Mouse (Mus musculus): ENCODE data around the gene Fam184a.

Fam184a gene

GRCm38 (mm10) chr10:53750955-53751652, at the start of gene Fam184a:
Gene Fam184a (minus strand): TSS chr10:53751123.
- DNase-seq, result peak; percentile 60

- no peak for DNase-seq
These were observed 45.3 kb upstream of the Fam184a start for GRCm38 (mm10) chr10:53796258-53796581.

DNA sequence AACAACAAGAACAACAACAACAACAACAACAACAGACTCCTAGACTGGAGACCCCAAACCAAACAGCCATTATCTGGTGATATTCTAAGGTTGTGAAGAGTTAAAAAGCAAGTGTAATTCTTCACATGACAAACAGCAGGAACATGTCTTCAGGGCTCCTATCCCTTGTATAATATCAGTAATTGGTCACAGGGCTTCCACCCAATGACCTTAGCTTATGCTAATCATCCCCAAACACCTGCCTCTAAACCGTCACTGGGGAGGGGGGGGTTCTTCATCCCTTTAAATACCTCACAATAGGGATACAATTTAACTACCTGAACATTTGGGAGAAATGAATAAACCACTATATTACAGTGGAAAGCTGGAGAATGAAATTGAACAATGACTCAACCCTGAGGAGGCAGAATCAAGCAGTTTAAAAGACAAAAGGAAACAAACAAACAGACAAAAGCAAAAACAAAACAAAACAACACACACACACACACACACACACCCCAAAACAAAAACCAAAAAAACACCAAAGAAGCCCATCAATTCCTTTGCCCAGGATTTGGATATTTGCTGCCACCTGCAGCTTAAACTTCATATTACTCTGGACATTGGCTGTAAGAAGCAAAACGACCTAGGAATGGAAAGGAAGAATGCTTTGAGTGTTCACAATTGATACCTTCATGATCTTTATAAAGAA, 44.8 kb upstream of the Fam184a start:
- peak; percentile 24 for DNase-seq

DNA sequence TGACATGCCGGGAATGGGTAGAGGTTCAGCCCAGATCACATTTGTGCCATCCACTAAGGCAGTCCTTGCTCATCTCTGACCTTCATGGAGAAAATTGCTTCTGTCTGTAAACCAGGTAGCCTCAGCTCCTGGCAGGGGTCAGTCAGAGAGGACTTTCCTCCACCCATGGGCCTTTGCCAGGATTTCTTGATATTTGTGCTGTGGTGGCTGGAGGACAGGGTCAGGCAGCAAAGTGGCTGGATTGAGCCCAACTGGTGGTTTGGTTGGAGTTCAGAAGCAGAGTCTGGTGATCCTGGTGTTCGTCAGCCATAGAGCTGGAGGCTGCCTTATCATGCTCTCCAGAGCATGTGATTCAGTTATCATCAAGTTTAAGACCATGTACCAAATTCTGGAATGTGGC, 40.4 kb upstream of the Fam184a start:
- DNase-seq, result no peak

DNA sequence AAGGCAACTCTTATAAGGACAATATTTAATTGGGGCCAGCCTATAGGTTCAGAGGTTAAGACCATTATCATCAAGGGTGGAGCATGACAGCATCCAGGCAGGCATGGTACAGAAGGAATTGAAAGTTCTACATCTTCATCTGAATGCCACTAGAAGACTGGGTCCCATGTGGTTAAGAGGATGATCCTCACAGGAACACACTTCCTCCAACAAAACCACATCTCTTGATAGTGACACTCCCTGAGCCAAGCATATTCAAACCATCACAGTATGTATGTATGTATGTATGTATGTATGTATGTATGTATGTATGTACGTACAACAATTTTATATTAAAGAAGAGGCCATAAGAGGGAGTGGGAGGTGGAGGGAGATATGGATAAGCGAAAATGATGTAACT, 25.7 kb upstream of the Fam184a start:
- no peak for DNase-seq

DNA sequence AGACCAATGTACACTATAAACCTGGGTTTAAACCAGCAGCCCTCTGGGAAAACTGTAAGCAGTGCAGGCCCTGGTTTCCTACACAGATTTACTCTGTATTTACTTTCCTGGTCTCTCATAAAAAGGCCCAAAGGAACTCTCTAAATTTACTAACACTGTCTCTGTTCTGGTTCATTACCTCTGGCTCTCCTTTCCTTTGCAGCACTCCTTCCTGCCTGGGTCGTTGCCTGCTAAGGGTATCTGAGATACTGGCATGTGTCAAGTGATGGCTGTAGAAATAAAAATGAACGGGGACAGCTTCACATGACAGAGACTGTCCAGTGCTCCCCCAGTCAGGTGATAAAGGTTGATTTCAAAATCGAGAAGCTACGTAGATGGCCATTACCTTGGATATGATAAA, 21.8 kb upstream of the Fam184a start:
- DNase-seq, result no peak

DNA sequence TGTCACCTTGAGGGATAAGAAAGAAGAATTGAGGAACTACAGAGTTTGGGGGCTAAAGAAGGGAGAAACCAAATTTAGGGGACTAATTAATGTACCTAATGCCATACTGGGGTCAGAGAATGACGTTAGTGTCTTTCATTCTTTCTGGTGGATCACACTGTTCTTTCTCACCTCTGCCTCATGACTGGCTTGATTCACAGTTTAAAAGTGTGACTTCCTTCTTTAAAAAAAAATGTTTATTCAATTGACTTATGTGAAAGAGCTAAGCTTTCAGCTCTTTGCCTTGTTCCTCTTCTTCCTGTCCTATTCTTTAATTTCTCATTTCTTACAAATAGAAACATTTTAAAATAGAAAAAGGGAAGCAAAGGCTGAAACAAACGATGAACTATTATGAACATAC, 20.6 kb upstream of the Fam184a start:
- DNase-seq, result no peak

DNA sequence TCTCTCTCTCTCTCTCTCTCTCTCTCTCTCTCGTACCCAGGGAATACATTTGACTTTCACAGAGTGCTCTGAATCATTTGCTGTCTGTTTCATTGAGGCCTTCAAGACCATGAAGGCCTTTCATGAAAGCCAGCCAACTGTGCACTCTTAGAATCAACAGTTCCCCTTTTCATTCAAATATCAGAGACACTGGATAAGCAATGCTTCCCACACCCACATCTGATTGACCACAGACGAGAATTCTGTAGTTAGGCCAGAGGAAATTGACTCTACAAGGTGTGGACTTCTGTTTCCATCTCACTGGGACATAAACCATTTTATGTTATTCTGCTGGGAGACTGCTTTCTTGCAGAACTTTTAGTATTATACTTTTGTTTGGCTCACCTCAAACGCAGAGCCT, 17.8 kb upstream of the Fam184a start:
- DNase-seq, result no peak

- DNase-seq, result no peak
These were observed 14.5 kb upstream of the Fam184a start for GRCm38 (mm10) chr10:53765471-53765870.

DNA sequence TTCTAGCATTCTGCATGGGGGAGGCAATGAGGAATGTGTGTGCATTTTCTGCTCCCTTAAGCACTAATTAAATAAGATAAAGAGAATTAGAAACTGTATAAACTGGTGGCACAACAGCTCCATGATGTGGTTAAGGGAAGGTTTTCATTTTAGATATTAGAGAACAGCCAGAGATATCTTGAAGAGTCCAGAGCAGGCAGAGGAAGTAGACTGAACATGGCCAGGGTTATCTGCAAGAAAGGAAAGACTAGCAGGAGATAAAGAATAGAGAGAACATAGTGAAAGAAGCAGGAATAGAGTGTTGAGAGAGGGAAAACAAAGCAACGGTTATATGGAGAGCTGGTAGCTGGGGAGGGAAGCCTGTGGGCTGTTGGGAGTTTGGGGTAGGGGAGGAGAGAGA, 1.8 kb upstream of the Fam184a start:
- DNase-seq, result no peak

DNA sequence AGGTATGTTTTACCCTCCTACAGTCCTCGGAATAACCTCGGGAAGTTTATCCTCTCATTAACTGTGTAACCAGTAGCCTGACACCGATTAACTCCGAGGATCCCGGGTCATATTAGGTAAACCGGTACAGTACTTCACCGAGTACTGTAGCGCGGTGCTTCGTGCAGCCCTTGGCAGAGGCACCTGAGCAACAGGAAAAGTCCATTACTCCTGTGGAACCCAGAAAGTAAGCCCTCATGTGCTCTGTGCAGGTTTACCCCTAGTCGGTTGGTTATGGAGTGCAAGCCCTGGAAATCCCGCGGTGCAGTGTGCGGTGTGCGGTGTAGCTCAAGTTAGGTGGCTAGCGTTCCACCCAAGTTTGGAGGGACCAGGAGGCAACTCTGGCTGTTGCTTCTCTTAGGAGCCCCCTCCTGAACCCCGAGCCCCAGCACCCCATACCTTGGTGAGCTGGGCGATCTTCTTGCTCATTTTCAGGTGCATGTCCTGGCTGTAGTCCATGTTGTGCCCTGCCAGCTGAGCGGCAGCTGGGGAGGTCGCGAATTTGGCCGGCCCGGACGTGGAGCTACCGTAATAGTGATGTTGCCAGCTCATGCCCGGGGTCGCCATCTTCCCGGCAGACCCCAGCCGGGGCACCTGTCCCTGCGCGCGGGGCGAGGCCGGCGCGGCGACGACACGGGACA, 508 bp downstream of the Fam184a start:
- no peak for DNase-seq

GRCm38 (mm10) chr10:53746039-53746438, 4.9 kb downstream of the Fam184a start:
- no peak for DNase-seq

DNA sequence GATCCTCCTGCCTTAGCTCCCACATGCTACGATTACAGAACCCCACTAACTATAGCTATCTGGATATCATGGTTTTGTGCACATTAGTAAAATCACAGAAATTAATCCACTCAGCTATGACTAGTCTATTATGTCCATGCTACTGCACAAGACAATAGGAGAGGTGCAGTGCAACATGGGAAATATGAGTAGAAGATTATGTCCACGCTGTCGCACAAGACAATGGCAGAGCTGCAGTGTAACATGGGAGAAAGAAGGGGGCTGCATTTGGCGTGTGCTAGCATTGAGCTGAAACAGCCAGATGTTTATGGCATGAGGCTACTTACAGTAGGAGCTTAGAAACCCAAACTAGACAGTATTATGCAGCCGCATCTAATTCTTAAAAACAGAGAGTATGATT, 8.0 kb downstream of the Fam184a start:
- DNase-seq, result no peak

DNA sequence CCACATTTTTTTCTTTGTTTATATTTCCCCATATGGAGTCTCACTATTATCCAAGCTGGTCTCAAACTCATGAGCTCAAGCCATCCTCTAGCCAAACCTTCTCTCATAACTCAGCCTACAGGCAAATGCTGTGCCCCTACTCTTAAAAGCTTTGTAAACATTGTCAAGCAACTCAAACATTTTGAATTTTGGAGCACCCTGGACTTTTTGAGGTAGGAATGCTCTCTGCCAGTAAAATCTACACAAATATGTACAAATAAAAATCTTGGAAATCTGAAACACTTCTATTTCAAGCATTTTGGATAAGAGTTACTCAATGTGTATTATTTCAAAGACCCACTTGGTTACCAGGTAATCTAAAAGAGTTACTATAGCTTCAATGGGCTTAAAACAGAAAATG, 10.9 kb downstream of the Fam184a start:
- DNase-seq, result no peak

DNA sequence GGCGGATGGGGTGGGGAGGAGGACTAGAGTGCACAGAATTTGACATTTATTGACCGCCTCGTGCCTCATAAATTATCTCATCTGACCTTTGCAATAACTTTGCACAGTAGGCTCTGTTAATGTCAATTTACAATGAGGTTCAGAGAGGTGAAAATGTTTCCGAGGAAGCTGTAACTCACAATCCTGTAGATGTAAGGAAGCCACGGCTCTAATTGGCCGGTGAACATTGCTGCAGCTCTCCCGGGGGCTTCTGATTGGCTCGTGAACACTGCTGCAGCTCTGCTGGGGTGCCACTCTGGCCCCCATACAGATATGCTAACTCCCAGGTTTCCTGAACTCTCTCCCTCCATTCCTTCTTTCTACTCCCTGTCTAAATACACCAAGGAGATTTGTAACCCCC, 12.1 kb downstream of the Fam184a start:
- no peak for DNase-seq

GRCm38 (mm10) chr10:53735201-53735865, 15.6 kb downstream of the Fam184a start:
- no peak for DNase-seq

- no peak for DNase-seq
These were observed 18.6 kb downstream of the Fam184a start for GRCm38 (mm10) chr10:53732324-53732723.

DNA sequence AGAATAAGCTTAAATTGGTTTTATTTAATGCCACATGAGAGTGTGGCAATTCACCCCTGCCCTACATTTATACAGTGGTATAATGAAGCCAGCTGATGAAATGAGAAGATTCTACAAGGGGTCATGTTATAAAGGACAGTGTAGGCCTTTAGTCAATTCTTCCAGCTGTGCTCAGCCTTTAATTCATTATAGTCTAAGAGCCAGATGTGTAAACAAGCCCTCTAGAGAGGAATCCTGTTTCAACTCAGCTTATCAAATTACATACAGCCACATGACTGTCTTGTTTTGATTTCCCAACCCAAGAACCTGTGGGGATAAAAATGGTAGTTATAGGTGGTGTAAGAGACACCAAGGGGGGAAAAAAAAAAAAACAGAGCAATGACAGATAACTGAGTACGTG, 22.0 kb downstream of the Fam184a start:
- DNase-seq, result no peak

DNA sequence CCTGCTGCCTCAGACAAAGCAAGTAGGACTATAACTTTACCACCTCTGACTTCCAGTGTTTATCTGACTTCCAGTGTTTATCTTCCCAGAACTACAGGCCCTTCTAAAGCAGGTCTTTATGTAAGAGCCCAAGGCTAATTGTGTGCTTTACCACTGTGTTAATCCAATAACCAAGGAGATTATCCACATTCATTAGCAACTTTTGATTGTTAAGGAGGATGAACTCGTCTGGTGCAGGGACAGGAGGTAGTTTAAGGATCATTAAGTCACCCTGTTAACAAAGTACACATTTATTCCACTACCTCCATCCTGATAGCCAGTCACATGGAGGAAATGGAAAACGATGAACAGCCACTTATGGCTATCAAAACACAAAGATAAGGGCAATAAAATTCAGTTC, 25.6 kb downstream of the Fam184a start:
- no peak for DNase-seq

GRCm38 (mm10) chr10:53704516-53704915, 46.4 kb downstream of the Fam184a start:
- DNase-seq, result no peak

GRCm38 (mm10) chr10:53698531-53698930, 52.4 kb downstream of the Fam184a start:
- DNase-seq, result no peak

DNA sequence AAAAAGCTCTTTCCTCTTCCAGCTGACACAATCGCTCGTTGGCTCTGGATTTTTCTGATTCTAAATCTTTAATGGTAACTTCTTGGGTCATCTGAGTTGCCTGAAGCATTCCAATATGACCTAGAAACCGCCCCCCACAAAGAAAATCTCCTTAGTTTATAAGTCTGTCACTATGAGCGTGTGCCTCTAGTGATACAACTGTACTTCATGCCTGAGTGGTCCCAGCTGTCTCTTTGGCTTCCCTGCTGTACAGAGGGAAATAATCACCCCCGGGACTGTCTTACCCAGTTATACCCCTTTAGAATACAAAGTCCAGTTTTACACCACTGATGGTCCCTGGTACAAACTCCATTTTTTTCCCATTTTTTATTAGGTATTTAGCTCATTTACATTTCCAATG, 56.2 kb downstream of the Fam184a start:
- no peak for DNase-seq

DNA sequence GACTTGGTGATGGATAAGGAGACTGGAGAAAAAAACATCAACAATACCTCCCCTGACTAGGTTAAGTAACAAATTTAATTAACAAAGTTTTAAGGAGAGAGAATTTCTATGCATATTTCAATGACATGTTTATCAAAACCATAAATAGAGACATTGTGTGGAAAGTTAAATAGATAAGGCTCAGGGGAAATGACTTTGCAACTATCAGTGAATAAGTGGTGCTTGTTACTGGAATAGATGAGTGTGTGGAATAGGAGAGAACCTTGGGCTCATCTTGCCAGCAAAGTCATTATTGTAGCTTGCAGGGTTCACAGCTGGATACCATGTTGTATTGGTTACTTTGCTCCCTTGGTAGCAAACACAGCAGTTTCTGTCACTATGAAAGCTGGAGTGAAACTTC, 59.7 kb downstream of the Fam184a start:
- no peak for DNase-seq

Measured in lung, postnatal 14 days (tissue).